ENCODE assay signal across 8 mouse cellular contexts in the genomic region with DNA sequence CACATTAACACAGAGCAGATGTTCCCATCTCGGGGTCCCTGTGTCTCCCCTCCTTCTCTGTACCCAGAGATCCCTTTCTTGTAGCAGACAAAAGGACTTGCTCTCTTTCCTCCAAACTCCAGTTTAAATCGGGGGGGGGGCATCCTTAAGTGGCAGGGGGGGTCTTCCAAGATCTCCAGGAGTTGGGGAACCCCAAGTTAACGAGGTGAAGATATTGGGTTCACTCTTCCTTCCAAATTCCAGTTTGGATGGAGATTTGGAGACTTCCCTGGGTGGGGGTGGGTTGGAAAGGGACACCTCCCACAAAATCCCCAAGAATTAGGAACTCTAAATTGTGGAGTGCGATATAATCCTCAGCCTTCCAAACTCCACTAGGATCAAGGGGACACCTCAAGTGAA. TPM values are rescaled to one million over a fixed set of nuclear protein-coding genes. Genes with fewer than 3 reads are reported as not detected.
A peak's percentile ranks its signal among the peaks of the same experiment; 100 is the strongest.
DNase-seq lines count a peak whose midpoint lies in the region; ATAC-seq and TF ChIP-seq lines count a peak whose summit lies in the region.

No protein-coding gene starts in this region.

- peak overlapping the region; percentile 78 for H3ac ChIP-seq in myocyte (ENCODE audit: control insufficient read depth, insufficient read length)

- peak overlapping the region; percentile 85 for H3K4me2 ChIP-seq in kidney, postnatal 0 days (ENCODE audit: low read length)
- peak overlapping the region; percentile 89 for H3K4me2 ChIP-seq in embryonic facial prominence, embryonic 11.5 days (ENCODE audit: low read depth, low read length)
- peak overlapping the region; percentile 88 for H3K4me2 ChIP-seq in intestine, embryonic 14.5 days (ENCODE audit: low read length)
- H3K4me2 ChIP-seq in myocyte (ENCODE audit: low read depth), result peak overlapping the region; percentile 97

- H3K79me2 ChIP-seq in myocyte (ENCODE audit: control insufficient read depth, insufficient read depth), result peaks cover 32% of the 10 kb centered on the region

- no peak for DNase-seq in kidney, postnatal 0 days (ENCODE audit: low spot score)
- DNase-seq in kidney, postnatal 25 days, result no peak
- DNase-seq in embryonic facial prominence, embryonic 11.5 days (ENCODE audit: low spot score), result no peak
- no peak for DNase-seq in intestine, embryonic 14.5 days (ENCODE audit: low spot score)
- no peak for DNase-seq in layer of hippocampus, adult 18-20 months (ENCODE audit: low spot score in 2 of 2)
- DNase-seq in gastrocnemius, adult 18-20 months (ENCODE audit: low spot score), result no peak
- DNase-seq in cerebellum, postnatal 36 days, result no peak

- 1% methylated on average over 4 of the region's 4 CpGs for WGBS in kidney, postnatal 0 days
- WGBS in embryonic facial prominence, embryonic 11.5 days, result 4% methylated on average over 4 of the region's 4 CpGs
- WGBS in intestine, embryonic 14.5 days, result 3% methylated on average over 4 of the region's 4 CpGs

- H3K4me3 ChIP-seq in kidney, postnatal 0 days (replicated peaks; ENCODE audit: low read depth, low read length), result peak overlapping the region; percentile 97
- peak overlapping the region; percentile 99 for H3K4me3 ChIP-seq in embryonic facial prominence, embryonic 11.5 days (ENCODE audit: low read depth, low read length)
- H3K4me3 ChIP-seq in intestine, embryonic 14.5 days (ENCODE audit: low read depth, low read length), result peak overlapping the region; percentile 52
- H3K4me3 ChIP-seq in myocyte, result peak overlapping the region; percentile 70

- H3K9me3 ChIP-seq in kidney, postnatal 0 days (replicated peaks; ENCODE audit: low read length), result no peaks in the 10 kb centered on the region
- H3K9me3 ChIP-seq in embryonic facial prominence, embryonic 11.5 days (replicated peaks; ENCODE audit: control insufficient read depth, low read length), result no peaks in the 10 kb centered on the region
- no peaks in the 10 kb centered on the region for H3K9me3 ChIP-seq in intestine, embryonic 14.5 days (ENCODE audit: control insufficient read depth, low read length)

- TF ChIP-seq CTCF in kidney, postnatal 0 days (IDR thresholded peaks at IDR 0.05; ENCODE audit: low read depth), result no peak

- peak overlapping the region; percentile 96; the same call in 1 of the 2 replicates for H3K27ac ChIP-seq in kidney, postnatal 0 days
- peak overlapping the region; percentile 6; the same call in 1 of the 2 replicates for H3K27ac ChIP-seq in embryonic facial prominence, embryonic 11.5 days (replicated peaks; ENCODE audit: low read depth, low read length)
- H3K27ac ChIP-seq in intestine, embryonic 14.5 days (ENCODE audit: low read depth), result peak overlapping the region; percentile 97; the same call in 1 of the 2 replicates

- H3K36me3 ChIP-seq in kidney, postnatal 0 days (ENCODE audit: insufficient read depth, low read length), result peaks cover 21% of the 10 kb centered on the region
- peaks cover 25% of the 10 kb centered on the region for H3K36me3 ChIP-seq in embryonic facial prominence, embryonic 11.5 days (replicated peaks; ENCODE audit: control insufficient read depth, insufficient read depth, low read depth, low read length)
- peaks cover 40% of the 10 kb centered on the region for H3K36me3 ChIP-seq in intestine, embryonic 14.5 days (ENCODE audit: control insufficient read depth, insufficient read depth, low read length)
- H3K36me3 ChIP-seq in myocyte (ENCODE audit: control insufficient read depth, insufficient read depth), result peaks cover 10% of the 10 kb centered on the region

- no peaks in the 10 kb centered on the region for H3K27me3 ChIP-seq in kidney, postnatal 0 days (ENCODE audit: insufficient read depth, low read length)
- H3K27me3 ChIP-seq in embryonic facial prominence, embryonic 11.5 days (ENCODE audit: control insufficient read depth, insufficient read depth, low read length), result no peaks in the 10 kb centered on the region
- no peaks in the 10 kb centered on the region for H3K27me3 ChIP-seq in intestine, embryonic 14.5 days (replicated peaks; ENCODE audit: control insufficient read depth, insufficient read depth, low read length)
- H3K27me3 ChIP-seq in myocyte (ENCODE audit: control insufficient read depth, insufficient read depth, insufficient read length), result no peaks in the 10 kb centered on the region

- H3K4me1 ChIP-seq in kidney, postnatal 0 days (replicated peaks; ENCODE audit: insufficient read depth, low read length), result peaks cover 8% of the 10 kb centered on the region; the same call in 1 of the 2 replicates
- no peaks in the 10 kb centered on the region; the same call in 1 of the 2 replicates for H3K4me1 ChIP-seq in embryonic facial prominence, embryonic 11.5 days (ENCODE audit: control insufficient read depth, insufficient read depth, low read length)
- H3K4me1 ChIP-seq in intestine, embryonic 14.5 days (replicated peaks; ENCODE audit: control insufficient read depth, insufficient read depth, low read length), result peaks cover 27% of the 10 kb centered on the region

- ATAC-seq in kidney, postnatal 0 days (replicated peaks; ENCODE audit: low FRiP score, low read depth), result no peak
- no peak for ATAC-seq in embryonic facial prominence, embryonic 11.5 days (replicated peaks; ENCODE audit: insufficient number of reproducible peaks, low FRiP score, low TSS enrichment, low read depth)
- ATAC-seq in intestine, embryonic 14.5 days (replicated peaks; ENCODE audit: low FRiP score, low TSS enrichment, low read depth), result no peak

- H3K9ac ChIP-seq in kidney, postnatal 0 days (ENCODE audit: low read depth, low read length), result peak overlapping the region; percentile 99
- peak overlapping the region; percentile 99 for H3K9ac ChIP-seq in embryonic facial prominence, embryonic 11.5 days (replicated peaks; ENCODE audit: low read length)
- H3K9ac ChIP-seq in intestine, embryonic 14.5 days (ENCODE audit: low read length), result peak overlapping the region; percentile 98

- no peak for TF ChIP-seq POLR2A in myocyte (IDR thresholded peaks at IDR 0.05; ENCODE audit: insufficient read length, low read depth)

TF ChIP-seq in myocyte, 11 proteins besides CTCF, POLR2A, EP300 and RAD21:
- TF ChIP-seq SRF (IDR thresholded peaks at IDR 0.05; ENCODE audit: control insufficient read depth, insufficient read length, low read depth), result no peak
- no peak for TF ChIP-seq CEBPB (IDR thresholded peaks at IDR 0.05; ENCODE audit: insufficient read depth, poor library complexity, severe bottlenecking)
- TF ChIP-seq TCF3 (IDR thresholded peaks at IDR 0.05; ENCODE audit: insufficient read length, low read depth), result no peak
- TF ChIP-seq TCF12 (IDR thresholded peaks at IDR 0.05; ENCODE audit: insufficient read depth, poor library complexity, severe bottlenecking), result no peak
- TF ChIP-seq E2F4 (IDR thresholded peaks at IDR 0.05; ENCODE audit: insufficient read depth), result no peak
- TF ChIP-seq POLR2AphosphoS2 (IDR thresholded peaks at IDR 0.05; ENCODE audit: insufficient read length, low read depth), result no peak
- no peak for TF ChIP-seq USF1 (IDR thresholded peaks at IDR 0.05; ENCODE audit: low read depth)
- TF ChIP-seq MYOG (IDR thresholded peaks at IDR 0.05; ENCODE audit: control insufficient read depth in 1 of 3, insufficient read depth in 1 of 3, insufficient read length in 2 of 3, low read depth in 2 of 3), result no peak
- no peak for TF ChIP-seq MAX (IDR thresholded peaks at IDR 0.05; ENCODE audit: low read depth)
- no peak for TF ChIP-seq REST (IDR thresholded peaks at IDR 0.05; ENCODE audit: insufficient read depth, insufficient read length)
- TF ChIP-seq MYOD1 (IDR thresholded peaks at IDR 0.05; ENCODE audit: control insufficient read depth in 1 of 3, insufficient read length in 2 of 3, low read depth in 2 of 3), result no peak

RNA-seq across cellular contexts. Expression of a gene that starts 1.1 kb away (rescaled TPM):
- polyA plus RNA-seq in kidney, postnatal 0 days (2015; fragmentation: Nextera tagmentation; extraction: Ambion mirVana), result 76.4 and 83.7 TPM in 2 replicates
- 174 and 178 TPM in 2 replicates for polyA plus RNA-seq in embryonic facial prominence, embryonic 11.5 days (2014; fragmentation: Nextera tagmentation; extraction: Ambion mirVana)
- 106 and 114 TPM in 2 replicates for polyA plus RNA-seq in intestine, embryonic 14.5 days (2014; fragmentation: Nextera tagmentation; extraction: Ambion mirVana)
- 67.5 TPM for polyA plus RNA-seq in myocyte (2012; fragmentation: generic; extraction: Trizol)
- 10 to 100 TPM; 27.1 to 27.3 TPM for total RNA-seq in layer of hippocampus, adult 18-20 months (2021)
- total RNA-seq in gastrocnemius, adult 18-20 months (2021), result 10 to 100 TPM; 11.2 to 11.3 TPM

RNA-seq across cellular contexts. Expression of a gene that starts 25.8 kb away (rescaled TPM):
- polyA plus RNA-seq in kidney, postnatal 0 days (2015; fragmentation: Nextera tagmentation; extraction: Ambion mirVana), result 1,117 and 1,253 TPM in 2 replicates
- 377 and 460 TPM in 2 replicates for polyA plus RNA-seq in embryonic facial prominence, embryonic 11.5 days (2014; fragmentation: Nextera tagmentation; extraction: Ambion mirVana)
- polyA plus RNA-seq in intestine, embryonic 14.5 days (2014; fragmentation: Nextera tagmentation; extraction: Ambion mirVana), result 941 and 1,108 TPM in 2 replicates
- polyA plus RNA-seq in myocyte (2012; fragmentation: generic; extraction: Trizol), result 1,247 TPM
- total RNA-seq in layer of hippocampus, adult 18-20 months (2021), result 100 to 1,000 TPM; 410 to 413 TPM
- 100 to 1,000 TPM; 831 to 847 TPM for total RNA-seq in gastrocnemius, adult 18-20 months (2021)

RNA-seq across cellular contexts. Expression of a gene that starts 33.0 kb away (rescaled TPM):
- 163 and 165 TPM in 2 replicates for polyA plus RNA-seq in kidney, postnatal 0 days (2015; fragmentation: Nextera tagmentation; extraction: Ambion mirVana)
- polyA plus RNA-seq in embryonic facial prominence, embryonic 11.5 days (2014; fragmentation: Nextera tagmentation; extraction: Ambion mirVana), result 241 and 259 TPM in 2 replicates
- 203 and 206 TPM in 2 replicates for polyA plus RNA-seq in intestine, embryonic 14.5 days (2014; fragmentation: Nextera tagmentation; extraction: Ambion mirVana)
- 190 TPM for polyA plus RNA-seq in myocyte (2012; fragmentation: generic; extraction: Trizol)
- 100 to 1,000 TPM; 159 to 162 TPM for total RNA-seq in layer of hippocampus, adult 18-20 months (2021)
- total RNA-seq in gastrocnemius, adult 18-20 months (2021), result 100 to 1,000 TPM; 108 to 127 TPM

RNA-seq across cellular contexts. Expression of a gene that starts 44.9 kb away (rescaled TPM):
- polyA plus RNA-seq in kidney, postnatal 0 days (2015; fragmentation: Nextera tagmentation; extraction: Ambion mirVana), result 6.6 and 7.8 TPM in 2 replicates
- 10.3 and 12.9 TPM in 2 replicates for polyA plus RNA-seq in embryonic facial prominence, embryonic 11.5 days (2014; fragmentation: Nextera tagmentation; extraction: Ambion mirVana)
- polyA plus RNA-seq in intestine, embryonic 14.5 days (2014; fragmentation: Nextera tagmentation; extraction: Ambion mirVana), result 5.3 and 6.7 TPM in 2 replicates
- 29.6 TPM for polyA plus RNA-seq in myocyte (2012; fragmentation: generic; extraction: Trizol)
- total RNA-seq in layer of hippocampus, adult 18-20 months (2021), result 10 to 100 TPM; 17.9 to 19.1 TPM
- total RNA-seq in gastrocnemius, adult 18-20 months (2021), result 1 to 10 TPM; 4.0 to 4.6 TPM

Comparison
In these comparisons a context has a peak if more than half of its experiments do, and no peak if none do; other contexts are left out.
1. H3K27ac ChIP-seq: peak in every context shown above with its lines; median percentile 97 in intestine, embryonic 14.5 days; 96 in kidney, postnatal 0 days; 6 in embryonic facial prominence, embryonic 11.5 days.